Mouse (Mus musculus) MEL (cell line): ENCODE results near the gene Lrp4. TPM values are rescaled to one million over a fixed set of nuclear protein-coding genes. Genes with fewer than 3 reads are reported as not detected.

ENCODE experiments used
- DNase-seq: peaks from one replicate; pipeline ENCODE4 v3.0.0; 2011; ENCODE audit warnings: low read depth, low spot score
- H3K27ac ChIP-seq: 2 replicates; pipeline ENCODE4 v1.5.1; 2012; ENCODE audit warnings: low read depth, mild to moderate bottlenecking, control low read depth, low read length, moderate library complexity; ENCODE audit not compliant: control insufficient read depth
- H3K27me3 ChIP-seq, 2 experiments: fragments of 150-350 bp in 1 of 2; sonication (generic) in 1 of 2; 2 replicates each; pipeline ENCODE4 v1.6.1; 2012; ENCODE audit warnings: low read length in 2 of 2, mild to moderate bottlenecking in 2 of 2, improper control_type of control experiment in 1 of 2, moderate library complexity in 1 of 2; ENCODE audit not compliant: insufficient read depth in 2 of 2, control insufficient read depth in 1 of 2
- H3K36me3 ChIP-seq, 2 experiments: 2 replicates each; pipeline ENCODE4 v1.6.1; 2012 to 2014; ENCODE audit warnings: low read length in 2 of 2, improper control_type of control experiment in 1 of 2, inconsistent platforms in 1 of 2, mild to moderate bottlenecking in 1 of 2; ENCODE audit not compliant: insufficient read depth in 2 of 2, control insufficient read depth in 1 of 2
- H3K4me1 ChIP-seq, 2 experiments: fragments of 150-350 bp in 1 of 2; sonication (generic) in 1 of 2; 2 replicates each; pipeline ENCODE4 v1.6.1; 2012; ENCODE audit warnings: low read length in 2 of 2, improper control_type of control experiment in 1 of 2, mild to moderate bottlenecking in 1 of 2; ENCODE audit not compliant: insufficient read depth in 2 of 2, control insufficient read depth in 1 of 2
- H3K4me3 ChIP-seq, 2 experiments: fragments of 150-350 bp in 1 of 2; sonication (generic) in 1 of 2; 2 replicates each; pipeline ENCODE4 v1.5.1; 2012; ENCODE audit warnings: low read depth in 2 of 2, low read length in 2 of 2, mild to moderate bottlenecking in 2 of 2, moderate library complexity in 2 of 2, control low read depth in 1 of 2, improper control_type of control experiment in 1 of 2; ENCODE audit not compliant: control insufficient read depth in 1 of 2, insufficient read depth in 1 of 2
- H3K79me2 ChIP-seq: 2 replicates; pipeline ENCODE4 v1.6.1; 2012; ENCODE audit warnings: mild to moderate bottlenecking, low read length, moderate library complexity; ENCODE audit not compliant: control insufficient read depth, poor library complexity, insufficient read depth
- H3K9ac ChIP-seq: 2 replicates; pipeline ENCODE4 v1.6.1; 2012; ENCODE audit warnings: low read depth, mild to moderate bottlenecking, control low read depth, low read length, moderate library complexity; ENCODE audit not compliant: control insufficient read depth, poor library complexity, severe bottlenecking
- H3K9me3 ChIP-seq: fragments of 150-350 bp; sonication (generic); replicated peaks from 2 replicates; pipeline ENCODE4 v1.6.1; 2012; ENCODE audit warnings: mild to moderate bottlenecking, low read length, improper control_type of control experiment, moderate library complexity; ENCODE audit not compliant: insufficient read depth
- BHLHE40 ChIP-seq: IDR thresholded peaks from 2 replicates; pipeline ENCODE4 v1.6.1; 2012; ENCODE audit warnings: low read depth, mild to moderate bottlenecking, inconsistent platforms, low read length, improper control_type of control experiment, borderline replicate concordance
- CHD1 ChIP-seq: IDR thresholded peaks from 2 replicates; pipeline ENCODE4 v1.6.1; 2012; ENCODE audit warnings: low read depth, mild to moderate bottlenecking, inconsistent platforms, low read length, improper control_type of control experiment
- CTCF ChIP-seq, 3 experiments: IDR thresholded peaks in 2 of 3; conservative IDR thresholded peaks in 1 of 3; 2 replicates each; pipeline ENCODE4 v1.5.1; 2011 to 2012; ENCODE audit warnings: low read length in 3 of 3, low read depth in 2 of 3, mild to moderate bottlenecking in 2 of 3, improper control_type of control experiment in 1 of 3, inconsistent platforms in 1 of 3, mixed read lengths in 1 of 3, moderate library complexity in 1 of 3; ENCODE audit not compliant: control insufficient read depth in 1 of 3, insufficient read depth in 1 of 3, poor library complexity in 1 of 3, severe bottlenecking in 1 of 3
- E2F4 ChIP-seq: IDR thresholded peaks from 2 replicates; pipeline ENCODE4 v1.6.1; 2011; ENCODE audit warnings: low read depth, low read length, improper control_type of control experiment, borderline replicate concordance
- ELF1 ChIP-seq: IDR thresholded peaks from 2 replicates; pipeline ENCODE4 v1.6.1; 2014; ENCODE audit warnings: low read depth, mild to moderate bottlenecking, inconsistent platforms, low read length, improper control_type of control experiment, moderate library complexity
- ETS1 ChIP-seq: IDR thresholded peaks from 2 replicates; pipeline ENCODE4 v1.6.1; 2012; ENCODE audit warnings: low read depth, mild to moderate bottlenecking, inconsistent platforms, low read length, improper control_type of control experiment, moderate library complexity
- GABPA ChIP-seq: IDR thresholded peaks from 2 replicates; pipeline ENCODE4 v1.6.1; 2012; ENCODE audit warnings: low read depth, mild to moderate bottlenecking, inconsistent platforms, low read length, improper control_type of control experiment, moderate library complexity
- GATA1 ChIP-seq: IDR thresholded peaks from 2 replicates; pipeline ENCODE4 v1.6.1; 2011; ENCODE audit warnings: low read depth, low read length, improper control_type of control experiment
- HCFC1 ChIP-seq: IDR thresholded peaks from 2 replicates; pipeline ENCODE4 v1.6.1; 2012; ENCODE audit warnings: low read depth, mild to moderate bottlenecking, inconsistent platforms, low read length, improper control_type of control experiment, moderate library complexity
- JUND ChIP-seq: IDR thresholded peaks from 2 replicates; pipeline ENCODE4 v1.6.1; 2011; ENCODE audit warnings: low read depth, mild to moderate bottlenecking, improper control_type of control experiment, low read length
- KAT2A ChIP-seq: conservative IDR thresholded peaks from 2 replicates; pipeline ENCODE4 v1.6.1; 2012; ENCODE audit warnings: low read depth, low read length, improper control_type of control experiment, inconsistent platforms
- MAFK ChIP-seq: IDR thresholded peaks from 2 replicates; pipeline ENCODE4 v1.6.1; 2011; ENCODE audit warnings: low read depth, mild to moderate bottlenecking, low read length, improper control_type of control experiment, borderline replicate concordance
- MAX ChIP-seq: IDR thresholded peaks from 2 replicates; pipeline ENCODE4 v1.6.1; 2011; ENCODE audit warnings: low read length, improper control_type of control experiment
- MAZ ChIP-seq: IDR thresholded peaks from 2 replicates; pipeline ENCODE4 v1.6.1; 2012; ENCODE audit warnings: low read depth, mild to moderate bottlenecking, inconsistent platforms, low read length, improper control_type of control experiment
- MEF2A ChIP-seq: IDR thresholded peaks from 2 replicates; pipeline ENCODE4 v1.6.1; 2014; ENCODE audit warnings: low read depth, mild to moderate bottlenecking, inconsistent platforms, low read length, improper control_type of control experiment; ENCODE audit not compliant: poor library complexity, insufficient replicate concordance, severe bottlenecking; ENCODE audit errors: extremely low read depth
- MXI1 ChIP-seq: IDR thresholded peaks from 2 replicates; pipeline ENCODE4 v1.6.1; 2011; ENCODE audit warnings: mild to moderate bottlenecking, low read depth, low read length, improper control_type of control experiment
- MYB ChIP-seq: IDR thresholded peaks from 2 replicates; pipeline ENCODE4 v1.6.1; 2011; ENCODE audit warnings: mild to moderate bottlenecking, low read depth, low read length, improper control_type of control experiment
- MYC ChIP-seq: IDR thresholded peaks from 2 replicates; pipeline ENCODE4 v1.6.1; 2011; ENCODE audit warnings: low read depth, mild to moderate bottlenecking, low read length, improper control_type of control experiment, moderate library complexity
- NELFE ChIP-seq: IDR thresholded peaks from 2 replicates; pipeline ENCODE4 v1.6.1; 2011; ENCODE audit warnings: low read depth, low read length, improper control_type of control experiment
- NRF1 ChIP-seq: IDR thresholded peaks from 2 replicates; pipeline ENCODE4 v1.6.1; 2014; ENCODE audit warnings: low read depth, mild to moderate bottlenecking, inconsistent platforms, low read length, improper control_type of control experiment, moderate library complexity; ENCODE audit not compliant: poor library complexity, insufficient read depth, severe bottlenecking
- POLR2A ChIP-seq, 2 experiments: IDR thresholded peaks; 2 replicates each; pipeline ENCODE4 v1.6.1; 2011 to 2012; ENCODE audit warnings: low read length in 2 of 2, mild to moderate bottlenecking in 2 of 2, control low read depth in 1 of 2, improper control_type of control experiment in 1 of 2, low read depth in 1 of 2, moderate library complexity in 1 of 2; ENCODE audit not compliant: control insufficient read depth in 1 of 2, insufficient read depth in 1 of 2, poor library complexity in 1 of 2
- POLR2AphosphoS2 ChIP-seq: IDR thresholded peaks from 2 replicates; pipeline ENCODE4 v1.6.1; 2011; ENCODE audit warnings: low read length, improper control_type of control experiment
- POLR2AphosphoS5 ChIP-seq: IDR thresholded peaks from 2 replicates; pipeline ENCODE4 v1.6.1; 2012; ENCODE audit warnings: low read depth, borderline replicate concordance, mild to moderate bottlenecking, inconsistent platforms, low read length, moderate library complexity, mixed read lengths
- RAD21 ChIP-seq: IDR thresholded peaks from 2 replicates; pipeline ENCODE4 v1.6.1; 2011; ENCODE audit warnings: mild to moderate bottlenecking, low read depth, low read length, improper control_type of control experiment
- SIN3A ChIP-seq: IDR thresholded peaks from 2 replicates; pipeline ENCODE4 v1.6.1; 2012; ENCODE audit warnings: low read length, improper control_type of control experiment, inconsistent platforms
- SMC3 ChIP-seq: IDR thresholded peaks from 2 replicates; pipeline ENCODE4 v1.6.1; 2011; ENCODE audit warnings: low read depth, low read length, improper control_type of control experiment
- TAL1 ChIP-seq: IDR thresholded peaks from 2 replicates; pipeline ENCODE4 v1.6.1; 2012; ENCODE audit warnings: mild to moderate bottlenecking, inconsistent platforms, low read length, moderate library complexity, mixed read lengths
- TBP ChIP-seq: IDR thresholded peaks from 2 replicates; pipeline ENCODE4 v1.8.0; 2011; ENCODE audit warnings: low read depth, low read length, improper control_type of control experiment
- TCF12 ChIP-seq: IDR thresholded peaks from 2 replicates; pipeline ENCODE4 v1.6.1; 2014; ENCODE audit warnings: low read depth, mild to moderate bottlenecking, inconsistent platforms, low read length, improper control_type of control experiment, moderate library complexity
- UBTF ChIP-seq: IDR thresholded peaks from 2 replicates; pipeline ENCODE4 v1.6.1; 2012; ENCODE audit warnings: low read depth, mild to moderate bottlenecking, inconsistent platforms, low read length, improper control_type of control experiment, moderate library complexity, borderline replicate concordance; ENCODE audit not compliant: insufficient read depth
- USF1 ChIP-seq: IDR thresholded peaks from 2 replicates; pipeline ENCODE4 v1.6.1; 2014; ENCODE audit warnings: low read depth, mild to moderate bottlenecking, inconsistent platforms, low read length, improper control_type of control experiment, moderate library complexity
- USF2 ChIP-seq, 2 experiments: IDR thresholded peaks; 2 replicates each; pipeline ENCODE4 v1.6.1; 2011 to 2012; ENCODE audit warnings: improper control_type of control experiment in 2 of 2, low read length in 2 of 2, borderline replicate concordance in 1 of 2, inconsistent platforms in 1 of 2, low read depth in 1 of 2, mild to moderate bottlenecking in 1 of 2; ENCODE audit not compliant: insufficient read depth in 1 of 2
- ZC3H11A ChIP-seq: IDR thresholded peaks from 2 replicates; pipeline ENCODE4 v1.6.1; 2012; ENCODE audit warnings: low read depth, mild to moderate bottlenecking, inconsistent platforms, low read length, improper control_type of control experiment
- ZKSCAN1 ChIP-seq: IDR thresholded peaks from 2 replicates; pipeline ENCODE4 v1.6.1; 2012; ENCODE audit warnings: low read depth, mild to moderate bottlenecking, inconsistent platforms, low read length, improper control_type of control experiment, moderate library complexity
- ZMIZ1 ChIP-seq: IDR thresholded peaks from 2 replicates; pipeline ENCODE4 v1.6.1; 2012; ENCODE audit warnings: low read depth, mild to moderate bottlenecking, inconsistent platforms, low read length, improper control_type of control experiment, moderate library complexity
- ZNF384 ChIP-seq: IDR thresholded peaks from 2 replicates; pipeline ENCODE4 v1.6.1; 2012; ENCODE audit warnings: low read depth, mild to moderate bottlenecking, inconsistent platforms, low read length, improper control_type of control experiment
- polyA plus RNA-seq, 2 experiments: library from polyadenylated mRNA; stranded (reverse) in 1 of 2; unstranded in 1 of 2; fragments of >175 nt in 1 of 2; fragments of >200 nt in 1 of 2; gene quantifications; 2 replicates each; pipeline versions ENCODE4 v1.2.1 to v1.2.4; 2012; ENCODE audit warnings: low replicate concordance in 2 of 2, low read depth in 1 of 2; ENCODE audit not compliant: insufficient read length in 2 of 2, insufficient read depth in 1 of 2, missing spikeins in 1 of 2
- total RNA-seq: library from RNA; depleted of rRNA; stranded (reverse); fragments of 300-350 nt; gene quantifications from 2 replicates; pipeline ENCODE4 v1.2.3, GENCODE M21; 2012

The Lrp4 gene
- total and polyA plus RNA-seq, 3 experiments, result 1.1 to 2.8 TPM; not detected in 1

GRCm38 (mm10) chr2:91444286-91444892 lies 12.9 kb upstream of the Lrp4 start, which contains the start of gene 1110051M20Rik:
Gene 1110051M20Rik (minus strand): TSS chr2:91444704.
- peak; percentile 97 for DNase-seq
- no peaks in the 10 kb centered on the region for H3K79me2 ChIP-seq
- peak within 1 kb of the TSS; percentile 36 for H3K9ac ChIP-seq
- peak within 1 kb of the TSS; percentile 71 to 76 for H3K4me3 ChIP-seq
- no peaks in the 10 kb centered on the region for H3K9me3 ChIP-seq
- no peaks in the 10 kb centered on the region for H3K27me3 ChIP-seq
- peaks cover 0 to 5% of the 10 kb centered on the region in 2 experiments; a peak in 2 of 4 replicates for H3K4me1 ChIP-seq
- no peak for TF ChIP-seq ZKSCAN1
- no peak for TF ChIP-seq GATA1
- no peak for TF ChIP-seq BHLHE40
- no peak for TF ChIP-seq ZMIZ1
- no peak; the same call in 1 of the 2 replicates for TF ChIP-seq TCF12
- TF ChIP-seq GABPA, result no peak
- no peak for TF ChIP-seq POLR2AphosphoS2
- peak; percentile 94 for TF ChIP-seq SIN3A
- TF ChIP-seq MXI1, result peak; percentile 86
- TF ChIP-seq CHD1, result no peak
- TF ChIP-seq JUND, result no peak
- no peak for TF ChIP-seq SMC3
- TF ChIP-seq UBTF, result no peak
- TF ChIP-seq E2F4, result no peak
- no peak for TF ChIP-seq ZNF384
- no peak for TF ChIP-seq CTCF (IDR thresholded peaks at IDR 0.05 in 2 of 3, conservative IDR thresholded peaks at IDR 0.05 in 1 of 3; ENCODE audit: control insufficient read depth in 1 of 3, insufficient read depth in 1 of 3, low read depth in 2 of 3, low read length in 3 of 3, poor library complexity in 1 of 3, severe bottlenecking in 1 of 3)
- TF ChIP-seq HCFC1, result peak; percentile 91
- peak; percentile 51 for TF ChIP-seq NELFE
- peak; percentile 89 for TF ChIP-seq ELF1
- no peak for TF ChIP-seq MAFK
- TF ChIP-seq ZC3H11A, result no peak
- TF ChIP-seq MAX, result no peak
- TF ChIP-seq USF2 (IDR thresholded peaks at IDR 0.05; ENCODE audit: borderline replicate concordance in 1 of 2, insufficient read depth in 1 of 2, low read depth in 1 of 2, low read length in 2 of 2), result no peak
- no peak for TF ChIP-seq USF1
- TF ChIP-seq NRF1, result no peak
- no peak for TF ChIP-seq MYC
- no peak for TF ChIP-seq TAL1
- TF ChIP-seq ETS1, result no peak
- no peak for TF ChIP-seq KAT2A
- TF ChIP-seq MYB, result no peak
- TF ChIP-seq MEF2A, result no peak
- no peak for TF ChIP-seq POLR2AphosphoS5
- TF ChIP-seq POLR2A (IDR thresholded peaks at IDR 0.05; ENCODE audit: control insufficient read depth in 1 of 2, insufficient read depth in 1 of 2, low read depth in 1 of 2, low read length in 2 of 2, poor library complexity in 1 of 2), result peak in 1 of 2 experiments; percentile 64; a peak in 1 of 4 replicates
- TF ChIP-seq MAZ, result no peak
- TF ChIP-seq RAD21, result no peak
- peak; percentile 82 for TF ChIP-seq TBP
- TF ChIP-seq, all 39 proteins: peak for 7
- no peak within 1 kb of the TSS for H3K27ac ChIP-seq
- H3K36me3 ChIP-seq, result peaks cover 0 to 7% of the 10 kb centered on the region in 2 experiments; a peak in 2 of 4 replicates
